Mouse (Mus musculus) kidney, embryonic 16.5 days (tissue): Measurements from ENCODE around the gene Ppp1r14d. TPM values are rescaled to one million over a fixed set of nuclear protein-coding genes. Genes with fewer than 3 reads are reported as not detected.

Experiments used
- ATAC-seq: fragments of 200-750 bp; cut with Nextera tagmentation; 2 replicates; pipeline ENCODE4 v1.8.0; 2017; ENCODE audit warnings: moderate TSS enrichment; ENCODE audit not compliant: low FRiP score, low TSS enrichment
- H3K27ac ChIP-seq: fragments of 300-500 bp; sonication (generic); 2 replicates; pipeline ENCODE4 v1.5.1; 2014; ENCODE audit warnings: low read length
- H3K27me3 ChIP-seq: fragments of 300-500 bp; sonication (generic); 2 replicates; pipeline ENCODE4 v1.6.1; 2014; ENCODE audit warnings: low read length, control low read depth, mixed read lengths; ENCODE audit not compliant: insufficient read depth
- H3K36me3 ChIP-seq: fragments of 300-500 bp; sonication (generic); 2 replicates; pipeline ENCODE4 v1.6.1; 2014; ENCODE audit warnings: low read length, control low read depth, mixed read lengths; ENCODE audit not compliant: insufficient read depth
- H3K4me1 ChIP-seq: fragments of 300-500 bp; sonication (generic); 2 replicates; pipeline ENCODE4 v1.6.1; 2014; ENCODE audit warnings: low read length, control low read depth, mixed read lengths; ENCODE audit not compliant: insufficient read depth
- H3K4me2 ChIP-seq: fragments of 300-500 bp; sonication (generic); replicated peaks from 2 replicates; pipeline ENCODE4 v1.6.1; 2014; ENCODE audit warnings: low read depth, low read length
- H3K4me3 ChIP-seq: fragments of 300-500 bp; sonication (generic); 2 replicates; pipeline ENCODE4 v1.5.1; 2014; ENCODE audit warnings: mild to moderate bottlenecking, low read length
- H3K9ac ChIP-seq: fragments of 300-500 bp; sonication (generic); replicated peaks from 2 replicates; pipeline ENCODE4 v1.6.1; 2014; ENCODE audit warnings: low read length
- H3K9me3 ChIP-seq: fragments of 300-500 bp; sonication (generic); 2 replicates; pipeline ENCODE4 v1.6.1; 2016; ENCODE audit warnings: low read length, control low read depth
- WGBS: fragments of 180-500 bp; shearing (Covaris S2); extraction: QIAGEN DNeasy Blood & Tissue Kit; methylation state at CpG from one replicate; pipeline ENCODE4 v1.1.7; 2014; 5-methylcytosine and 5-hydroxymethylcytosine counted together
- polyA plus RNA-seq: library from polyadenylated mRNA; unstranded; fragments of >200 nt; fragmentation: Nextera tagmentation; extraction: Ambion mirVana; gene quantifications from 2 replicates; pipeline ENCODE4 v1.2.1, GENCODE M21; 2015

Gene Ppp1r14d
- polyA plus RNA-seq, 1 experiment from 2014 or later = 1.2 TPM

- Histone ChIP-seq H3K9ac (no peak overlapping the region), H3K27me3 (no peaks in the 10 kb centered on the region), H3K4me2 (no peak overlapping the region), H3K9me3 (no peaks in the 10 kb centered on the region), H3K4me3 (no peak overlapping the region), H3K27ac (no peak overlapping the region), H3K4me1 (peaks cover 29% of the 10 kb centered on the region), H3K36me3 (peaks cover 20% of the 10 kb centered on the region; the same call in 1 of the 2 replicates)
- ATAC-seq = no peak
- 88% methylated on average over 5 of the region's 5 CpGs for WGBS
Measured at GRCm38 (mm10) chr2:119177384-119177939, 52.2 kb downstream of the Ppp1r14d start.

- ATAC-seq = no peak
- peaks cover 20% of the 10 kb centered on the region; the same call in 1 of the 2 replicates for H3K36me3 ChIP-seq
- H3K9ac ChIP-seq = no peak overlapping the region
- peaks cover 31% of the 10 kb centered on the region for H3K4me1 ChIP-seq
- no peaks in the 10 kb centered on the region for H3K27me3 ChIP-seq
- no peak overlapping the region for H3K4me2 ChIP-seq
- H3K4me3 ChIP-seq = no peak overlapping the region
- H3K27ac ChIP-seq = no peak overlapping the region
- no peaks in the 10 kb centered on the region for H3K9me3 ChIP-seq
- WGBS = 63% methylated on average over 3 of the region's 3 CpGs
Measured at GRCm38 (mm10) chr2:119176761-119177160, 52.9 kb downstream of the Ppp1r14d start.

- no peaks in the 10 kb centered on the region for H3K27me3 ChIP-seq
- no peak overlapping the region for H3K4me2 ChIP-seq
- ATAC-seq = no peak
- no peak overlapping the region for H3K4me3 ChIP-seq
- 59% methylated on average over 6 of the region's 6 CpGs for WGBS
- peaks cover 16% of the 10 kb centered on the region; the same call in 1 of the 2 replicates for H3K36me3 ChIP-seq
- H3K9ac ChIP-seq = no peak overlapping the region; the same call in 1 of the 2 replicates
- no peaks in the 10 kb centered on the region for H3K9me3 ChIP-seq
- H3K27ac ChIP-seq = no peak overlapping the region; the same call in 1 of the 2 replicates
- peaks cover 31% of the 10 kb centered on the region for H3K4me1 ChIP-seq
Measured at GRCm38 (mm10) chr2:119175614-119176013, 54.1 kb downstream of the Ppp1r14d start.

- Histone ChIP-seq H3K4me2 (no peak overlapping the region), H3K9me3 (no peaks in the 10 kb centered on the region), H3K27me3 (no peaks in the 10 kb centered on the region), H3K27ac (no peak overlapping the region; the same call in 1 of the 2 replicates), H3K36me3 (peaks cover 9% of the 10 kb centered on the region; the same call in 1 of the 2 replicates), H3K4me3 (no peak overlapping the region), H3K9ac (peak overlapping the region; percentile 36; the same call in 1 of the 2 replicates), H3K4me1 (peaks cover 31% of the 10 kb centered on the region)
- ATAC-seq = no peak
- WGBS = 50% methylated on average over 14 of the region's 14 CpGs
Measured at GRCm38 (mm10) chr2:119174866-119175265, 54.8 kb downstream of the Ppp1r14d start.

GRCm38 (mm10) chr2:119173991-119174651 is 55.6 kb downstream of the Ppp1r14d start, which contains the start of gene Gm14137:
Gene Gm14137 (plus strand): TSS chr2:119174509.
- peak within 1 kb of the TSS; percentile 36; the same call in 1 of the 2 replicates for H3K9ac ChIP-seq
- 0 out of 2 replicates have a peak, but pooled peaks have one; percentile 17 for ATAC-seq
- H3K4me2 ChIP-seq = no peak within 1 kb of the TSS
- H3K9me3 ChIP-seq = no peaks in the 10 kb centered on the region
- no peaks in the 10 kb centered on the region for H3K27me3 ChIP-seq
- H3K36me3 ChIP-seq = 0 out of 2 replicates have a peak, but pooled peaks cover 6% of the 10 kb centered on the region
- H3K4me3 ChIP-seq = no peak within 1 kb of the TSS
- WGBS = 51% methylated on average over 8 of the region's 8 CpGs
- H3K4me1 ChIP-seq = peaks cover 31% of the 10 kb centered on the region
- H3K27ac ChIP-seq = peak within 1 kb of the TSS; percentile 52; the same call in 1 of the 2 replicates

- Histone ChIP-seq H3K27me3 (0 out of 2 replicates have a peak, but pooled peaks cover 2% of the 10 kb centered on the region), H3K9ac (no peak overlapping the region), H3K4me1 (peaks cover 32% of the 10 kb centered on the region), H3K36me3 (no peaks in the 10 kb centered on the region), H3K4me2 (peak overlapping the region; percentile 20; the same call in 1 of the 2 replicates), H3K4me3 (no peak overlapping the region), H3K27ac (peak overlapping the region; percentile 52; the same call in 1 of the 2 replicates), H3K9me3 (no peaks in the 10 kb centered on the region)
- 7% methylated on average over 13 of the region's 13 CpGs for WGBS
- ATAC-seq = peak; percentile 67
Measured at GRCm38 (mm10) chr2:119172862-119173576, 56.7 kb downstream of the Ppp1r14d start.

- H3K27ac ChIP-seq = peak overlapping the region; percentile 52; the same call in 1 of the 2 replicates
- ATAC-seq = no peak
- H3K4me1 ChIP-seq = peaks cover 35% of the 10 kb centered on the region
- 86% methylated on average over 7 of the region's 7 CpGs for WGBS
- H3K27me3 ChIP-seq = 0 out of 2 replicates have a peak, but pooled peaks cover 6% of the 10 kb centered on the region
- no peak overlapping the region for H3K4me3 ChIP-seq
- no peak overlapping the region for H3K9ac ChIP-seq
- no peaks in the 10 kb centered on the region for H3K9me3 ChIP-seq
- H3K36me3 ChIP-seq = no peaks in the 10 kb centered on the region
- 0 out of 2 replicates have a peak overlapping the region, but pooled peaks have one; percentile 20 for H3K4me2 ChIP-seq
Measured at GRCm38 (mm10) chr2:119172446-119172845, 57.3 kb downstream of the Ppp1r14d start.

- Histone ChIP-seq H3K4me2 (no peak overlapping the region), H3K9ac (no peak overlapping the region), H3K4me1 (peaks cover 42% of the 10 kb centered on the region), H3K27me3 (peaks cover 13% of the 10 kb centered on the region; the same call in 1 of the 2 replicates), H3K27ac (no peak overlapping the region), H3K4me3 (no peak overlapping the region), H3K9me3 (no peaks in the 10 kb centered on the region), H3K36me3 (no peaks in the 10 kb centered on the region)
- ATAC-seq = no peak
- 48% methylated on average over 8 of the region's 8 CpGs for WGBS
Measured at GRCm38 (mm10) chr2:119171574-119171973, 58.1 kb downstream of the Ppp1r14d start.

GRCm38 (mm10) chr2:119170282-119170681 is 59.4 kb downstream of the Ppp1r14d start:
- H3K9me3 ChIP-seq = no peaks in the 10 kb centered on the region
- no peak overlapping the region for H3K9ac ChIP-seq
- no peak overlapping the region for H3K4me3 ChIP-seq
- WGBS = 84% methylated on average over 2 of the region's 2 CpGs
- H3K36me3 ChIP-seq = no peaks in the 10 kb centered on the region
- no peak for ATAC-seq
- H3K27me3 ChIP-seq = peaks cover 21% of the 10 kb centered on the region; the same call in 1 of the 2 replicates
- no peak overlapping the region for H3K4me2 ChIP-seq
- H3K27ac ChIP-seq = no peak overlapping the region
- H3K4me1 ChIP-seq = peaks cover 42% of the 10 kb centered on the region
